Comparison of ENCODE assay signal across 8 mouse cellular contexts in genomic region chr7:13034148-13034977, GRCm38 (mm10). TPM values are rescaled to one million over a fixed set of nuclear protein-coding genes. Genes with fewer than 3 reads are reported as not detected.
DNase-seq lines count a peak whose midpoint lies in the region; ATAC-seq lines count a peak whose summit lies in the region.

TSS of gene Chmp2a (minus strand) at chr7:13034807.

- intact Hi-C loops in gastrocnemius, postnatal 14 days (cut with DNase I; ENCODE audit: low total_unique reads) = no loop called here
- intact Hi-C loops in left cerebral cortex, postnatal 10 days (cut with DNase I) = no loop called here

- DNase-seq in adipocyte (ENCODE audit: low spot score) = peak; percentile 91
- DNase-seq in embryo, embryonic 10 days (ENCODE audit: low spot score) = peak; percentile 99
- peak; percentile 97 for DNase-seq in gastrocnemius, postnatal 14 days
- peak; percentile 97 to 98 for DNase-seq in left cerebral cortex, postnatal 10 days (ENCODE audit: extremely low spot score in 1 of 2, low spot score in 2 of 2)
- DNase-seq in right cerebral cortex, postnatal 25 days = peak; percentile 98
- peak; percentile 94 to 97 for DNase-seq in urinary bladder, postnatal 4 days (ENCODE audit: low spot score in 2 of 2)

- peak; percentile 63 for ATAC-seq in inflammation-experienced regulatory T-cells, adult 6 months
- ATAC-seq in megakaryocyte-erythroid progenitor cell, adult 5-6 weeks (replicated peaks; ENCODE audit: low FRiP score, low TSS enrichment, poor library complexity, severe bottlenecking) = peak; percentile 64

RNA-seq across cellular contexts. Expression of gene Chmp2a, which starts in this region (rescaled TPM):
- 100 to 1,000 TPM in 1 of 2 experiments, 10 to 100 TPM in 1; 95.6 to 103 TPM for total RNA-seq in gastrocnemius, postnatal 14 days (2021)
- polyA plus RNA-seq in inflammation-experienced regulatory T-cells, adult 6 months (2017; shearing (Covaris generic)) = 100 to 1,000 TPM; 296 to 343 (median 309) TPM
- 100 to 1,000 TPM; 133 to 134 TPM for total RNA-seq in left cerebral cortex, postnatal 10 days (2021)
- total RNA-seq in megakaryocyte-erythroid progenitor cell, adult 5-6 weeks (2014; fragmentation: Nextera tagmentation) = 159 and 192 TPM in 2 replicates
- total RNA-seq in megakaryocyte-erythroid progenitor cell, adult 5-6 weeks (2017) = 142 and 150 TPM in 2 replicates

Comparison
In these comparisons a context has a peak if more than half of its experiments do, and no peak if none do; other contexts are left out.
1. Peak in every context shown above with its lines: DNase-seq and ATAC-seq.